Mouse (Mus musculus) right cerebral cortex, postnatal 10 days (tissue): ENCODE measurements around the gene Nup43.
"Not testable (repeated sequence)": the region's sequence is repeated elsewhere in the genome, so short reads cannot be mapped to it uniquely, and the experiment has no call there.

Experiments used
- DNase-seq, 2 experiments: peaks; one replicate each; pipeline ENCODE4 v3.0.0; 2021; ENCODE audit warnings: low spot score in 2 of 2

Nup43 gene

DNA sequence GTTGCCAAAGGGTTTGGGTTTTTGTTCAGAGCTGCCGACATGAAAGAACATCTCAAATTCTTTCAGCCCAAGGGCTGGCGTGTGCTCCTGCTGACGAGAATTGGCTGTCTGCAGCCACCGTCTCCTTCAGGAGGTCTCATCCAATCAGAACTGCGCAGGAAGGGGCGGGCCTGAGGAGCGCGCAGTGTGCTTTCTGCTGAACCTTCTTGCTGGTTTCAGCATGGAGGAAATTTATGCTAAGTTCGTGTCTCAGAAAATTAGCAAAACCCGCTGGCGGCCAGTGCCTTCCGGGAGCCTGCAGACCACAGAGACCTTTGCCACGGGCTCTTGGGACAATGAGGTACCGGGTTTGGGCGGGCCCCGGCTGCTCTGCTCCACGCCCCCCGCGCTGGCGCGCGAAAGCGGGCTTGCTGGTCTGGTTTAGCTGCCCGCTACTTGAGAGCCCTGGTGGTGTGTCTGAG, at the start of gene Nup43:
Gene Nup43, plus strand, starts transcription at position 162 of the 461 bp plus-strand sequence.
- peak; percentile 96 for DNase-seq

DNA sequence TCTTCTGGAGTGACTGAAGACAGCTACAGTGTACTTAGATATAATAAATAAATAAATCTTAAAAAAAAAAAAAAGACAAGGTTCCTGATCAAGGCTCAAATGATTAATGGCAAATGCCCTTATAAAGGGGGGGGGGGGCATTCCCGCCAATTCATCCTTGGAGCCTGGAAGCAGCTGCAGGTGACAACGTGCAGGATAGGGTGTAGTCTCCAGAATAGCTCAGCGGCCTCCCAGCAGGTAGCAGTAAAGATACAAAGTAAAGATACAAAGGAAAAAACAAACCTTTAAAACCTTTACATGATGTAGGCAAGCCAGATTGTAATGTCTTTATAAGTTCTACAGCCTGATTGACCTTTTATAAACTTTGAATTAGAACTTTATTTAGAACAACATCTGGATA, 49.7 kb upstream of the Nup43 start:
- not testable (repeated sequence) for DNase-seq

DNA sequence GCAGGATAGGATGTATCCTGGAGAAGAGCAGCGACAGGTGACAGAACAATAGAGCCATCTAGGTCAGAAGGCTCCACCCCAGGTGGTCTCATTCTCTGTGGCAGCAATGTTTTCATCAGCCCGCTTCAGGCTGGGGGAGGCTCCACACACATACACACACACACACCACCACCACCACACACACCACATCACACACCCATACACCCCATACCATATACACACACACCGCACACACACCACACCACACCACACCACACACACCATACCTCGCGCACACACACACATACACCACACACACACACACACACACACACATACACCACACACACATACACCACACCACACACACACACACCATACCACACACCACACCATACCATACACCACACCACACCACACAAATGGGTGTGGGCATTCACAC, 47.5 kb upstream of the Nup43 start:
- DNase-seq, result no peak

DNA sequence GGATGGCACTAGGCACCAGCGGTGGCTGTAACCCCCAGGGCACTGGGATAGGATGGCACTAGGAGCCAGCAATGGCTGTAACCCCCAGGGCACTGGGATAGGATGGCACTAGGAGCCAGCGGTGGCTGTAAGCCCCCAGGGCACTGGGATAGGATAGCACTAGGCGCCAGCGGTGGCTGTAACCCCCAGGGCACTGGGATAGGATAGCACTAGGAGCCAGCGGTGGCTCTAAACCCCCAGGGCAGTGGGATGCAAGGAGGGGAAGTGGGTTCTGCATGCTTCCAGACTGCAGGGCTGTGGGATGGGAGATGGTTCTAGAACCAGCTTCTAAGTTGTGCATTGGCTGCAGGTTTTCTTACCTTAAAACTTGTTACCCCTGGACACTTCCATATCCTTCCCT, 46.6 kb upstream of the Nup43 start:
- no peak for DNase-seq

DNA sequence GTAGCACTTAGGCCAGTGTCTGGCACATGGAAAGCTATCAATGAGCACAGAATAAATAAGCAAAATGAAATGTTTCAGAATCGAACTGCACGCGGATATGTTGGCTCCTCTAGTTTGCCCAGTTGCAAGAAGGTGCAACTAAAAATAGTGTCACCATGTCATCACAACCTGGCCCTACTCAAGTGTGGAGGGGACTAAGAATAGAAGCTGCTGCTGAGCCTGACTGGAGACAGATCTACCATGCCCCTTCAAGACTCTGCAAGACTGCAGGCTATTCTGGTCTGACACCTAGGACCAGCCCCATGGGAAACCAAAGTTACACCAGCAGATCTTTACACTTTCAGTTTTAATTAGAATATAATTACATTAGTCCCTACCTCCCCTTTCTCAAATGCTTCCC, 44.9 kb upstream of the Nup43 start:
- no peak for DNase-seq

DNA sequence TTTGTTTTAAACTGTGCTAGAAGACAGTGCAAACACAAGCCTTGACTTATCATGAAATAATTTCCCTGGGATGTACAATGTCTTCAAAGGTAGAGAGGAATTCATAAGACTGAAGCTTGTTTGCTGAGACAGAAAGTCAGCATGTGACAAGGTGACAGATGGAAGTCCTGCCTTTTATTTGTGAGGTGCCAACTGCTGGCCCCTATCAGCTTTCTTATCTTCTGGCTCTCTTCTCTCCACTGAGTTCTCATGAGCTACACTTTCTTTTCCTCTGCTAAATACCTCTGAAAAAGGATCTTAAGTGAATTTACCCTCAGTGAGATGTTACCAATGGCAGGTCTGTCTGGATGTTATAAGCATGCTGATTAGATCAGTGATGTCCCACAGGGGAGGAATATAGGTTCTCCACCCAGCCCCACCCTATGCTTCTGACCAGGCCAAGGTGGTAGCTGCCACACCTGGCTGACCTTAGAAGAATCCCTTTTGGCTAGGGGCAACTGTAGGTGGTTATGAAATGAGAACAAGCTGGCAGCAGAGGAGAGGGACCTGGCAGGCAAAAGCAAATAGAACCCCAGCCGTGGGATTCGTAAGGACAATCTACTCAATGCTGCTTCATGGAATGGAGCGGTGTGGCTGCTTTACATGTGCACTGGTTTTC, 43.3 kb upstream of the Nup43 start:
- no peak for DNase-seq

DNA sequence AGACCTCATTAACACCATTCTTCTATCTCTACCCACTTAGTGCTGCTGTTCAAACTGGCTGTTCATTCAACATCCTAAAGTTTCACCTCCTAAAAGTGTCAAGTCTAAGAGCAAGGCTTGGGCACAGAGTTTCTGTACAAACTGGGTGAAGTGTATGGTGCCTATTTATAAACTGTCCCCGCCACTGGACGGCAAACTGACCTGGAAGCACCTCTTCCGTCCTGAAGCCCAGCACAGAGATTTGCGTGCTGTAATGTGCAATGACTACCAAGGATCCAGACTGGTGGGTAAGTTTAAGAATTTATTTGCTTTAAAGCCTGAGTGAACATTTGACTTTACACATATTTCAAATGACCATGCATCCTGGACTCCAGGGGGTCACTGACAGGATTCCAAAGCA, 38.2 kb upstream of the Nup43 start:
- DNase-seq, result no peak

DNA sequence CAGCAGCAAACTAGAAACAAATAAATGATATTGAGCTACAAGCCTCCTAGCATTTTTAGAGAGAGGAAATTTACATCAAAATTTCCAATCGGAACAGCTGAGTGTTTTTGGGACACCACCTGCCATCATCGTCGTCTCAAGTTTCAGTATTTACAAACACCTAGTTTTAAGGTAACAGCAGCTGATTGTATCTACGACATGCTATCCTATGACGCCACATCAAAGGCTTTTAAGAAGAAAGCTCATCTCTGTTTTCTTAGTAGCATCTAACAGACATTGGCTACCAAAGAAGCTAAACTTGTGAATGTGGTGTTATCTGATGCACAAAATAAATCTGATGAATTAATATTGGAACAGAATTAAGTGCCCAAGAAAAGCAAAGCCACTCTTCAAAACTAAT, 37.0 kb upstream of the Nup43 start:
- DNase-seq, result no peak

DNA sequence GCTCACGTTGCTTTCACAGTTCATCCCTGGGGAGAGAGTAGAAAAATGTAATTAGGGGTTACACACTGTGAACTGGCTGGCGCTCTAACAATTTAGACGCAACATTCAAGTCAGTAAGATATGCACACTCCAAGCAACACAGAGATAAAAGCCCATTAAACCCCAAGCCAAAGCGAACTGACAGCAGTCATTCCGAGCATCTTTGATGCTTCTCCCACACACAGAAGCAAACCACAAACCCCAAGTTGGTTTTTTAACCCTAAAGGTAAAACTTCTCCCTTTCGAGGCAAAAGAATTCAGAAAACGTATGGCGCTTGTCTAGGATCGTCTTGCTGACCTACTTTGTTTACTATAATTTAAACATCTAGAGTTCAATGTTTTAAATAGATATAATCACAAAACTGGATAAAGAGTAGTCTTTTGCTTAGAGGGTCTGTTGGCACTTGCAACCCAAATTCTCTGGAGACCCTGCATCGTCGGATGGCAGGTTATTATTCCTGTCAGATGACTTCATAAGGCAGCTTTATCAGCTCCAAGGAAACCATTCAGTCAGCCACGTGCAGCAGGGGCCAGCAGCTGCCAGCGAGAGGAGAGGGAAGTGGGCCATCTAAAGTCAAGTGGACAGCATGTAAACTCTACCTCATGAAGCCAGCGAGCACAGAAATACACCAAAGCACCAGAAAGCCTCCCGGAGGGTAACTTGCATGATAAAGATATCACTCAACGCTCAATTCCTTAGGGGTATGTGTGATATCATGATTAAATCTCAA, 36.2 kb upstream of the Nup43 start:
- no peak for DNase-seq

DNA sequence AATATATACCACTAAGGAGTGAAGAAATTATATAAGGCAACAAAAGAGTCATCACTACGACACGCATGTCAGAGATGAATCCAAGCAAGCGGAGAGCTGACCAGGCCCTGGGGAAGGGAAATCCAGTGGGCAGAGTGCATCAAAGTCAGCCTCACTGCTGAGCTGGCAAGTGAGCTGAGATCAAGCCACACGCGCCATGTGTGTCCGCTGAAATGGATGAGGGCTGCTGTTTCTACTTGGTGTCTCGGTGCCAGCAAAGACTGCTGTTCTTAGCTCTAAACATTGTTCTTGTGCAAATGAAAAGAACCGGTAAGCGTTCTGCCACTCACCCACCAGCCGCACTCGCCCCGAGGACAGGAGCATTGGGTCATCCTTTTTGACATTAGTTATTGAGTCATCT, 26.9 kb upstream of the Nup43 start:
- no peak for DNase-seq

DNA sequence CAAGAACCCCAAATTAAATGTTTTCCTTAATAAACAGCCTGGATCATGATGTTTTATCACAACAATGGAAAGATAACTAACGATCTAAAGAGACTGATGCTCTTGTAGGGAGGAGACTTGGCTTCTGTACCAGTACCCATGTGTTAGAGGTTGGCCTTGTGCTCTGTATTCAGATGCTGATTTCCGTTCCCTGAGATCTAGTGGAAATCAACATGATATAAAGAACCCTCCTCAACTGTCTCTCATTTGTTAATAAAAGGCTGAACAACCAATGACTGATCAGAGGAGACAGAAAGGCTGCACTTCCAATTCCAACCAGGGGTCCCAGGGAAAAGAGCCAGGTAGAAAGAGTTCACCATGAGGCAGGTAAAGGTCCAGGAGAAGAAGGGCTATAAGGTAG, 21.4 kb upstream of the Nup43 start:
- no peak for DNase-seq

DNA sequence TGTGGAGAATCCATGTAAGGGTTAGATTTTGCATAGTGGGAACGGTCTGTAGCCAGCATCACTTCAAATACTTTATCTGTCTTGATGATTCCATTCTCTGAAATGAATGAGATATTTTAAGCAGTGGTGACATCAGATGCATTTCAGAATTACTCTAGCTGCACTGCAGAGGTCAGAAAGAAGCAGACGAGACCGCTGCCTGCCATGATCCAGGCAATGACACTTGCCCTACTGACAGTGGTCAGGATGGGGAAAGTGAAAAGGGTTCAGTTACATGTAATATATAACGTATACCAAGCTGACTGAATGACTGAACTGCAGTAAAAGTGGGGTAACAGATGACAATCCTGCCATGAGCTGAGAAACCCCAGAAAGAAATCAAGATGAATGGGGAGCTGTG, 18.2 kb upstream of the Nup43 start:
- DNase-seq, result no peak

DNA sequence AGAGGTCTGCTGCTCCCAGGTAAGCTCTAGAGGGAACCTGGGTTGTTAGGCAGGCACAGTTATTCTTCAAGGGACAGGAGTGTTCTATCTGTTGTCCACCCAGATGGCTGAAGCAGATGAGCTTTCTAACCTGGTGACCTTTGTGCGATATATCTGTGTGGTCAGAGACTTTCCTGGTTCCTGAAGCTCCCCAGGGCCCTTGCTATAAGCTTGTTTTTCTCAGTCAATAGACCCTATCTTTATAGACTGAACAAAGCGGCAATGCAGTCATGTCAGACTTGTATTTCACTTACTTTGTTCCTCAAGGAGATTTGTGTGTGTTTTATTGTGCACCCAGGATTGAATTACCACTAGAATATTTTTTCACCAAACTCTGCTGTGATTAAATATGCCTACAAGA, 16.2 kb upstream of the Nup43 start:
- no peak for DNase-seq

DNA sequence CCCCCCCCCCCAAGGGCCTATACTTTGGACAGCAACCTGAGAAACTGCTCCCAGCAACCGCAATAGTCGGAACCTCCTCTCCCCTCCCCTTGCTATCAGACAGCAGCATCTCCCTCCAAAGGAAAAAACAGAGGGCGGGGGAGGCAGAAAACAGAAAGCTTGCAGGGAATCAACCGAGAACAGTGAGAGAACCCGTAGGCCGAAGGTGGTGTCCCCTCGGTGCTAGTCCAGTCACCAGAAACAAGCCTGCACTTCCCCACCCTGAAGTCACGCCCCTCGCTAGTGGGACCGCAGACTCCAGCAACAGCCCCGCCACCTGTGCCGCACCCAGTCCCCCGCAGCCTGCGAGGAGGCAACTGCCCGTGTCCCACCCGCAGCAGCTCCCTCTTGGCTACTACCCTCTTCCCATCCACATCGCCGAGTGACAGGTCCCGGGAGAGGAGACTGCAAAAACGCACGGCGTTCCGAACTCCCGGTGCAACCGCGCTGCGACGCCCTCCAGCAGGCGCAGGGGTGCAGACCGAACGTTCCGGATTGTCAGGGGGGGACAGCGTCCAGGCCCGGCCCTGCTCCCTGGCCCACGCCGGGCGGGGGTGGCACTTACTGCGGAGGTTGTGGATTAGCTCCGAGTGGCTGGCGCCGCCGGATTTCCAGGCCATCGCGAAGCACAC, 4.7 kb upstream of the Nup43 start:
- no peak for DNase-seq

DNA sequence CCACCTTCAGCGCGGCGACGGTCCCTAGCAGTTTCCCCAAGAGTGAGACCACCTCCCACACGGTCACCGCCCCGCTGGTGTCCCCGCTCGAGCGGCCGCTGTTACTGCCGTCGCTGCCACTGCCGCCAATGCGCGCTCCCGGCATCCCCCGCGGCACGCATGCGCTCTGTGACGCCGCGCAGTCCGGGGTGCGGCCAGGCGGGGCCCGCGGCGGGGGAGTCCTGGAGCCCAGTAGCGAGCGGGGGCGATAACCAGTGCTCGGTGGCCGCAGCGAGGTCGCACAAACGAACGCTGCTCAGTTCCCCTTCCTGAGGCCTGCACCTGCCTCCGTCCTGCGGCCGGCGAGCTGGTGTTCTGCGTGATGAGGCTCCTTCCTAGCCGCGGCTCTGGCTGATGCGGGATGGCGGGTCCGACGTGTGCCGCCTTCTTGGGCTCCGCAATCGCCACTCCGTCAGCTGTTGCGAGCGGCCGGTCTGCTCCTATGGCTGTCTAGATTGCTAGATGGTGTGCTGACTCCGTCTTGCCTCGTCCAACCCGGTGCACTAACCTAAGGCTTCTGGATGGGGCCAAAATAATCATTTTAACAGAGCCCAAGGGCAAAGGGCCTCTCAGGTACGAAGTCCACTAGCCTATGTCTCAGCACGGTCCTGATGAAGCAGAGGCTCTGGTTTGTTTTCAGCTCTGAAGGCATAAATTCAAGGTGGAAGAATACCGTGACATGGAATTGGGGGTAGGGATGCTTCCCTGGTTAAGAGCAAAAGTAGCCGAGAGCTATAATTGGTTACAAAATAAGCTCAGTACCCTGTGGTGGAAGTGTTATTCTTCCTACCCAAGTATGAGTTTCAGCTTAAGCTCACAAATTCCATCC, 3.9 kb upstream of the Nup43 start:
- peak; percentile 93 to 94 for DNase-seq

DNA sequence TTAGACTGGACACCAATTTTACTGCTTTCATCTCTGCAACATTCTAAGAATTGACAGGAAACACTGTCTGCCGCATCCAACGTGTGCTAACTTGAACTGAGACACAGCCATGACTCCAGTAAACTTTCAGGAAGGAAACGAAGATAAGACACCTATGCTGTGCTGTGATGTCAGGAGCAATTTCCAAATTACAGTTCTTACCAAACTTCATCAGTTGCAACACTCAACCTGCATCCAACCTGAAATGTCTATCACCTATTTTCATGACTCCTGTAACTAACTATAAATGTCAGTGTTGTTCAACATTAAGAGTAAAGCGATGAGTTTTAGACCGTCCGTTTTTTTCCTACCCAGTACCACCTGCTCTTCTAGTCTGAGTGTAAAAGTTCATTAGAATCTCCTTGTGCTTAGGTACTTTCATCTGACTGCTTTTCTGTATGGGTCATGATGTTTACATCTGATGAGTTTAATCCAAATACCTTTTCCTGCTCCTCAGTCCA, 3.2 kb upstream of the Nup43 start:
- no peak for DNase-seq

DNA sequence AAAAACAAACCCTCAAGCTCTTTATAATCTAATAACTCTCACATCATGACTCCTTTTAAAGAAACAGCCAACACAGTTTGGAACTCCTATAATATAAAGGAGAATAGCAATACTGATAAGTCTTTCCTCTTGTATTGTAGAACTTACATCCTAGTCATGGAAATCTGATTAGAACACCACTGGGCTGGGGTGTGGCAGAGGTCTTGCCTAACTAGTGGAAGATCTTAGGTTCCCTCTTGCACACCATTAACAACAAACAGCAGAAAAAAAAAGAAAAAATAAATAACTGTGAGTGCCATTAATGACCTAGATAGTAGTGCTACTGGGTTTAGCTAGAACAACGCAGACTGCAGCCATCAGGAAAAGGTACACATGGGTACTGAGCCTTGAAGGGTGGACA, 2.4 kb upstream of the Nup43 start:
- DNase-seq, result no peak

DNA sequence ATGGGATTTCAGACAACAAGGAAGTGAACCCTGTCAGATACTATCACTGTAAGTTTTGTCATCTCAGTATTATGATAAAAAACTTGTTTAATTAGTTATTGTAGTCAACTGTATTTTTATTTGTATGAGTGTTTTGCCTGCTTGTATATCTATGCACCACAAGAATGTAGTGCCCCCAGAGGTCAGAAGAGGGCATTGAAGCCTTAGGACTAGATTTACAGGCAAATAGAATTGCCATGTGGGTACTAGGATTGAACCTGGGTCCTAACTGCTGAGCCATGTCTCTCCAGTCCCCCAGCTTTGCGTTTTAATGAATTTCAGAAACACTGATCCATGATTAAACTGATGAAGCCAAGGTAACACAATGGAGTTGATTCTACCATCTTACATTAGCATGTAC, 6.4 kb downstream of the Nup43 start:
- DNase-seq, result no peak

DNA sequence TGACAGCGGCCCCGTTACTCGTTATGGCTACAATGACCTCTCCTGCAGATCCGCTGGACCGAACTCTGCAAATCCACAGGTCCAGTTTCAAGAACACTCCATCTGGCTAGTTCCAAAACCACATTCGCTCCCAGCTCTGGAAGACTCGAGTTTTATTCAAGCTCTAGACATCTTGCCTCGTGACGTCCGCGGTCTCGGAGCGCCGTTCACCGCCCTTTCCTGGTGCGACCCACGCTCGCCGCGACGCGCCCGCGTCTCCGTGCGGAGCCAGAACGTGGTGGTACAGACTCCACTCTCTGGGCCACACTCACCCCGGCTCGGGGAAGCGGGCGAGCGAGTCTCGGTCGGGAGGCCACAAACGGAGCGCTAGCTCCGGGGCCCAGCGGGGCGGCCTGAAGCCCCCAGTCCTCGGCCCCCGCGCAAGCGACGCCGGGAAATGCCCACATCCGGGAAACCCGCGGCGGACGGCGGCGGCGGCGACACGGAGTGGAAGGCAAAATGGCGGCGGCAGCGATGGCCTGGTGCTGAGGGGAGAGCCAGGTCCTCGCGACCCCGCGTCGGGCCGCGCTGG, 13.5 kb downstream of the Nup43 start, which contains the start of the genes Pcmt1 and Lats1:
Gene Pcmt1, minus strand, starts transcription at position 406 of the 571 bp plus-strand sequence.
Gene Lats1, plus strand, starts transcription at position 484 of the 571 bp plus-strand sequence.
- peak; percentile 90 to 93 for DNase-seq

DNA sequence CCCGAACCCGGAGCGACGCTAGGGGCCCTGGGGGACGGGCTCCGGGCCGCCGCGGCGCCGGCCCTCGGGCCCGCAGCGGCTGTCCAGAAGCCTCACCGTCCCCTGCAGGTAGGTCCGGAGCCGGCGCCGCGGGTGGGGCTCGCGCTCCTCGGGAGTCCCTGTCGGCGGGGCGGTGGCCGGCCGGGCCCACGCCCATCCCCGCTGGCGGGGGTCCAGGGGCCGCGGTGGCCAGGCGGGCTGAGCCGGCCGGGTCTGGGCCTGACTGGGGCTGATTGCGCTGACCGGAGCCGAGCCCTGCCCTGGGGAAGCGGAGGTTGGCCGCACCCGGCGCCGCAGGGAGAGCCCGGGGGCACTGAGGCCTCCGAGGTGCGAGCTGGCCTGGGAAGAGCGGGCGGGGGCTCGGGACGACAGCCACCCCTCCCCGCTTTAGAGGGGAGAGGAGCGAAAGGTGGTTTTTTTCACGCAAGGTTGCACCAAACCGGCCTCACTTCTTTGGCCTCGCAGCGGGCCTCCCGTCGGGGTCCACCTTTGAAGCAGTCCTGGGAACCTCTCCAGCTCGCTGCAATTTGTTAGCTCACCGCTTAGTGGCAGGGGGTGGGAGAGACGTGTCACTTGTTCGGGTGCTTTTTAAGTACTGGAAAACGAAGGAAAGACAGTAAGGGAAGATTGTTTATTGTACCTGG, 14.2 kb downstream of the Nup43 start:
- peak; percentile 72 to 80 for DNase-seq

DNA sequence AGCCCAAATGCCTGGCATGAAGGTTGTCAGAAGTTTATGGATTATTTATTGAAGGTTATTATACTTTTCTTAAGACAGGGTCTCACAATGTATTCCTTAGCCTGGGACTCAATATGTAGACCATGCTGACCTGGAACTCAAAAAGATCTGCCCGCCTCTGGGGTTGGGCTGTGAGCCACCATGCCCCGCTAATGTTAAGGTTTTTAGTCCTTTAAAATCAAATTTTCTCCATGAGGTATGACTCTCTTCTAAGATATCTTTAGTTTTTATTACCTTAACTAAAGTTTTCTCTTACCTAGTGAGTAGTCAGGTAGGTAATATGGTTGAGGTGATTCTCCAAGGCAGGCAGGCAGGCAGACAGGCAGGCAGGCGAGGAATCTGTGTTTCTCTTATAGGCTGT, 14.9 kb downstream of the Nup43 start:
- no peak for DNase-seq
